Mouse (Mus musculus): ENCODE results near the gene Slc12a9. TPM values are rescaled to one million over a fixed set of nuclear protein-coding genes. Genes with fewer than 3 reads are reported as not detected.

The Slc12a9 gene
- polyA plus RNA-seq, 1 experiment from 2014 or later: 23.6 TPM

DNA sequence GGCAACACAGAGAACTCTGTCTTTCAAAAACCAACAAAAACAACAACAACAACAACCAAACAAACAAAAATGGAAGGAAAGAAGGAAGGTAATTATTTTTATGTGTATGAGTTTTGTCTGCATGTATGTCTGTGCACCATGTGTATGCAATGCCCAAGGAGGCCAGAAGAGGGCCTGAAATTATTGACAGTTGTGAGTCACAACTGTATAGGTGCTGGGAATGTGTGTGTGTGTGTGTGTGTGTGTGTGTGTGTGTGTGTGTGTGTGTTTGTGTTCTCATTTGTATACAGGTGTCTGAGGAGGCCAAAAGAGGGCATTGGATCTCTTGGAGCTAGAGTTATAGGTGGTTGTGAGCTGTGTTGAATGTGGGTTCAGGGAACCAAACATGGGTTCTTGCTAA, 10.5 kb upstream of the Slc12a9 start:
- no peaks in the 10 kb centered on the region; the same call in 1 of the 2 replicates for H3K9me3 ChIP-seq (replicated peaks)
- H3K36me3 ChIP-seq: no peaks in the 10 kb centered on the region
- H3K27me3 ChIP-seq: peaks cover 3% of the 10 kb centered on the region; the same call in 1 of the 2 replicates
- H3K4me2 ChIP-seq (replicated peaks): no peak overlapping the region
- no peak for ATAC-seq (ENCODE audit: low FRiP score)
- no peak overlapping the region for H3K27ac ChIP-seq
- no peak overlapping the region for H3K4me3 ChIP-seq
- peaks cover 29% of the 10 kb centered on the region for H3K4me1 ChIP-seq
- no peak overlapping the region for H3K9ac ChIP-seq

DNA sequence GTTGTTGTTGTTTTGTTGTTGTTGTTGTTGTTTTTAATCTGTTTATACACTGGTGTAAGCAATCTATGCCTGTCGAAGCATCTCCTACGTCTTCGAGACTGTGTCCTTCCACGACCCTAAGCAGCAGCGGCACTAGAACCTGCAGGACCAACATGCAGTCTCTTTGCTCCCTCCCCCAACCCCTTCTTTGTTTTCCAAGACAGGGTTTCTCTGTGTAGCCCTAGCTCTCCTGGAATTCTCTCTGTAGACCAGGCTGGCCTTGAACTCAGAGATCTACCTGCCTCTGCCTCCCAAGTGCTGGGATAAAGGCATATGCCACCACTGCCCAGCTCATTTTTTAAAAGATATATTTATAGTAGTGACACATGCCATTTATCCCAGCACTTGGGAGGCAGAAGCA, 10.0 kb upstream of the Slc12a9 start:
- WGBS: 95% methylated on average over 5 of the region's 5 CpGs
- no peak overlapping the region for H3K27ac ChIP-seq
- H3K4me2 ChIP-seq (replicated peaks): no peak overlapping the region
- no peak overlapping the region for H3K4me3 ChIP-seq
- H3K9me3 ChIP-seq (replicated peaks): no peaks in the 10 kb centered on the region; the same call in 1 of the 2 replicates
- no peaks in the 10 kb centered on the region for H3K27me3 ChIP-seq
- ATAC-seq (ENCODE audit: low FRiP score): no peak
- H3K9ac ChIP-seq: no peak overlapping the region
- H3K4me1 ChIP-seq: peaks cover 26% of the 10 kb centered on the region
- no peaks in the 10 kb centered on the region for H3K36me3 ChIP-seq

DNA sequence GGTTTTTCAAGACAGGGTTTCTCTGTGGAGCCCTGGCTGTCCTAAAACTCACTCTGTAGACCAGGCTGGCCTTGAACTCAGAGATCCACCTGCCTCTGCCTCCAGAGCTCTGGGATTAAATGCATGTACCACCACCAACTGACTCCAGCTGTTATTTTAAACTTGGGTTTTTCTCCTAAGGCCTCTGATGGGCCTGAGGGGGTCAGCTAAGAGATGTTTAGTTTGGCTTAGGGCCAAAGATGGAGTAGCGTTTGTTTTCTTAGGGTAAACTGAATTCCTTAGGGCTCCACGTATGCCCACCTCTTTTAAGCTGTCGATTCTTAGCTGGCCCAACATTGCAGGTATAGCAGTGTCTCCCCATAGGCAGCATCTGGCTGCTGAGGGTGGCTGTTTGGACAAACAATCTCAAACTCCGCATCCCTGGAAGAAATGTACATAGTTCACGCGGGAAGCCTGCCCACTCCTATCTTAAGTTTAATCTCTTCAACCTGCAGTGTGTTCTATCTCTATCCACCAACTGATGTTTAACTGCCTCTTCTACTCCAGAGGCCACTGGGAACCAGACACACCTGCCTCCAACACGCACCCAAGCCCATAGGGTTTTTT, 9.1 kb upstream of the Slc12a9 start:
- 79% methylated on average over 7 of the region's 7 CpGs for WGBS
- Histone ChIP-seq H3K9ac (no peak overlapping the region), H3K4me2 (replicated peaks) (no peak overlapping the region), H3K4me3 (no peak overlapping the region), H3K27ac (no peak overlapping the region), H3K27me3 (no peaks in the 10 kb centered on the region), H3K4me1 (peaks cover 18% of the 10 kb centered on the region), H3K9me3 (replicated peaks) (no peaks in the 10 kb centered on the region; the same call in 1 of the 2 replicates), H3K36me3 (no peaks in the 10 kb centered on the region)
- ATAC-seq (ENCODE audit: low FRiP score): no peak

DNA sequence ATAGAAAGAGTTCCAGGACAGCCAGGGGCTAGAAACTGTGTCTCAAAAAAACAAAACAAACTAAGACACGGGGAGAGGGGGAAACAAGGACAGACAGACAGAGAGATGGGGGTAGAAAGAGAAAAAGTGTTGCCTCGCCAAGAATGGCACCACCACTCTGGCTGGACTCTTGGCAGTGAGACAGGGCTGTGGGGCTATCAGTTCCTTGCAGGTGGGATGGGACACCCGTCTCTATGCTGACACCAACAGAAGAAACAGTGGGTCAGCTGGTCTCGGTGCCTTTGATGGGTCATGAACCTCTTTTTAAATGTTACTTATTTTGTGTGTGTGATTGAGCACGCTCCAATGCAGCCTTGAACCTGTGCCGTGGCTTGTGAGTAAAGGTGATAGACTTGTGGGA, 6.8 kb upstream of the Slc12a9 start:
- peaks cover 14% of the 10 kb centered on the region for H3K4me1 ChIP-seq
- peak overlapping the region; percentile 80; the same call in 1 of the 2 replicates for H3K27ac ChIP-seq
- 80% methylated on average over 6 of the region's 6 CpGs for WGBS
- no peaks in the 10 kb centered on the region for H3K27me3 ChIP-seq
- H3K4me2 ChIP-seq (replicated peaks): peak overlapping the region; percentile 83; the same call in 1 of the 2 replicates
- H3K9me3 ChIP-seq (replicated peaks): no peaks in the 10 kb centered on the region; the same call in 1 of the 2 replicates
- H3K9ac ChIP-seq: 0 out of 2 replicates have a peak overlapping the region, but pooled peaks have one; percentile 68
- H3K36me3 ChIP-seq: no peaks in the 10 kb centered on the region
- ATAC-seq (ENCODE audit: low FRiP score): no peak
- H3K4me3 ChIP-seq: no peak overlapping the region; the same call in 1 of the 2 replicates

DNA sequence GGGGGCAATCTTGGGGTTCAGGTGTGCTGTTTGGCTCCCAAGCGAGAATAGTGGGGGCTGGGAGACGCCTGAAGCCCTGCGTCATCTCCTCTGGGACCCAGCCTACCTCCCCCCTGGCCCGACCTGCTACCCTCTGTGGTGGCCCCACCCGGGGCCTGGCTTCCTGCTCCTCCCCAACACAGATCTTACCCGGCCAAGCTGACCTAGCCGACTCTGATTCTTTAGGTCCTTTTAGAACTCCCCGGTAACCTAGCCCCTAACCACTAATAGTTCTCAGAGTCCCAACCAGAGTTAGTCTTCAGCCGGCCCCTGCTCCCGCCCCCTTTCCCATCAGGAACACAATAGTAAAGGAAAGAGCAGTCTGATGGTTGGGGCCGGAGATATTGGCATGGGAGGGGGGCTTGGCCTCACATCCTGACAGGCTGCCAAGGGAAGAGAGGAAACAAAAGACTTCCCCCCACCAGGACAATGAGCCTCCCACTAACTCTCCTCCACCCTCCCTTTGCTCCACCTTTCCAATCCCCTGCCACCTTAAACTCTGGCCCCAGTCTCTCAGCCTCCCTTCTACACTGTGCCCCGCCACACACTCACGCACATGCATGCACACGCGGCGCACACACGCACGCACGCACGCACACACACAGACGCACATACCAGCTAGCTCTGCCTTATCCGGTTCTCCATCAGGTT, 6.0 kb upstream of the Slc12a9 start:
- Histone ChIP-seq H3K27me3 (no peaks in the 10 kb centered on the region), H3K4me1 (peaks cover 14% of the 10 kb centered on the region), H3K27ac (peak overlapping the region; percentile 80), H3K9me3 (replicated peaks) (no peaks in the 10 kb centered on the region; the same call in 1 of the 2 replicates), H3K4me2 (replicated peaks) (peak overlapping the region; percentile 83), H3K36me3 (no peaks in the 10 kb centered on the region), H3K9ac (peak overlapping the region; percentile 68), H3K4me3 (peak overlapping the region; percentile 37)
- WGBS: 9% methylated on average over 21 of the region's 22 CpGs
- peak; percentile 55 for ATAC-seq (ENCODE audit: low FRiP score)

DNA sequence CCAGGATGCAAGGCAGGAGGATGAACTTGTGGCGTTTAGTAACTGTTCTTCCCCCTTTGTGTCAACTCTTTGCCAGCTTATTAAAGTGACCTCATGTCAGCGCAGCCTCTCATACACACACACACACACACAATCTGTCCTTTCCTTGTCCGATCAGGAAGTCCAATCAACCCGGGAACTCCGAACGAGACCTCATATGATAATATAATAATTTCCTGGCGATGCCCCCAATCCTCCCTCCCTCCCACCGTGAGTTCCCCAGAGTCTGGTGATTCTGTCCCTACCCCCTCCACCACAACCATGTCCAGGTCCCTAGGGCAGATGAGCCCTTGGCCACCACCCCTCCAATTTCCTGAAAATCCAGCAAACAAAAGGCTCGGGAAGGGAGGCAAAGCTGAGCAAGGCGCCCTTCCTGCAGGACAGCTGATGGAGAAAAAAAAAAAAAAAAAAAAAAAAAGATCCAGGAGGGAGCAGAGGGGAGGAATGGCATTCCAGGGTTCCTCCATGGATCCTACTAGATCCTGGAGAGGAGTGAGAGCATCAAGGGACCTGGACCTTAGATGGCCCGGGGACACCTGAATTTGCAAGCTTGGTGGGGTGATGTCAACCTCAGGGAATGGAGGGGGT, 5.4 kb upstream of the Slc12a9 start:
- peak overlapping the region; percentile 80 for H3K27ac ChIP-seq
- H3K4me2 ChIP-seq (replicated peaks): peak overlapping the region; percentile 83
- WGBS: 2% methylated on average over 11 of the region's 11 CpGs
- peak; percentile 30 for ATAC-seq (ENCODE audit: low FRiP score)
- H3K4me3 ChIP-seq: peak overlapping the region; percentile 37
- H3K36me3 ChIP-seq: no peaks in the 10 kb centered on the region
- peak overlapping the region; percentile 68 for H3K9ac ChIP-seq
- H3K4me1 ChIP-seq: peaks cover 14% of the 10 kb centered on the region
- no peaks in the 10 kb centered on the region; the same call in 1 of the 2 replicates for H3K9me3 ChIP-seq (replicated peaks)
- no peaks in the 10 kb centered on the region for H3K27me3 ChIP-seq

DNA sequence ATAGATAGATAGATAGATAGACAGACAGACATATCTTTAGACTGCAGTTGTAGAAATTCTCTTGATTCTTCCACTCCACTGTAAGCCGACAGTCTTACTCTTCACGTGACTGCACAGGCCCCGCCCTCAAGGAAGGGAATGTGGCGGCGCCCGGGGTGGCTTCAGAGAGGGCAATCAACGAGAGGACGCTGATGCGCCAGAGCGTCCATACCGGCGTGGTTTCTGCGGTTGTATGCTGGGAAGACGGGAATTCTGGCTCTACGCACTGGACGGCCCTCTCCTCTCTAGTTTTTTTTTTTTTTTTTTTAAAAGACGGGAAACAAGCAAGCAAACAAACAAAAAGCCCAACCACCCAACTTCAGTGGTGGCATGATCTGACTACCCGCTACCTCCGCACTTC, 4.9 kb upstream of the Slc12a9 start:
- 0% methylated on average over 19 of the region's 19 CpGs for WGBS
- Histone ChIP-seq H3K9me3 (replicated peaks) (no peaks in the 10 kb centered on the region), H3K27ac (peak overlapping the region; percentile 80), H3K27me3 (no peaks in the 10 kb centered on the region), H3K36me3 (no peaks in the 10 kb centered on the region), H3K4me1 (peaks cover 14% of the 10 kb centered on the region), H3K4me2 (replicated peaks) (peak overlapping the region; percentile 83), H3K4me3 (peak overlapping the region; percentile 37), H3K9ac (peak overlapping the region; percentile 68)
- ATAC-seq (ENCODE audit: low FRiP score): peak; percentile 83

DNA sequence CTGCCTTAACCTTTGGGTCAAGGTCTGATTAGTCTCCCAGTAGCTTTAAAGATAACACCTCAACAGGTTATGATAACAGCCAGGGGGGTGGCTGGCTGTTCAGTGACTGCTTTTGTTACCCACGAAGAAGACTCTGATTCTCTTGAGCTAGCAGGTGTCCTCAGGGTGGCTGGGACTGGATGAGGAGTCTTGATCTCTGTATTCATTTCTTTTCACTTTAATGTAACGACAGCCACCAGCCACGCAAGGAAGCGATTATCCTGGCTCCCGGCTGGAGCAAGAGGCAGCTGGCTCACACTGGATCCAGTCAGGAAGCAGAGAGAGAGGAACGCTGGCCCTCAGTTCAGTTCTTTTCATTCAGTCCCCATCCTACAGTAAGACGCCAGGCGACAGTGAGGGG, 3.8 kb upstream of the Slc12a9 start:
- no peak for ATAC-seq (ENCODE audit: low FRiP score)
- Histone ChIP-seq H3K27ac (no peak overlapping the region), H3K9me3 (replicated peaks) (no peaks in the 10 kb centered on the region), H3K4me3 (no peak overlapping the region), H3K4me2 (replicated peaks) (peak overlapping the region; percentile 83; the same call in 1 of the 2 replicates), H3K36me3 (no peaks in the 10 kb centered on the region), H3K9ac (no peak overlapping the region), H3K27me3 (no peaks in the 10 kb centered on the region), H3K4me1 (peaks cover 24% of the 10 kb centered on the region)
- 48% methylated on average over 8 of the region's 8 CpGs for WGBS

DNA sequence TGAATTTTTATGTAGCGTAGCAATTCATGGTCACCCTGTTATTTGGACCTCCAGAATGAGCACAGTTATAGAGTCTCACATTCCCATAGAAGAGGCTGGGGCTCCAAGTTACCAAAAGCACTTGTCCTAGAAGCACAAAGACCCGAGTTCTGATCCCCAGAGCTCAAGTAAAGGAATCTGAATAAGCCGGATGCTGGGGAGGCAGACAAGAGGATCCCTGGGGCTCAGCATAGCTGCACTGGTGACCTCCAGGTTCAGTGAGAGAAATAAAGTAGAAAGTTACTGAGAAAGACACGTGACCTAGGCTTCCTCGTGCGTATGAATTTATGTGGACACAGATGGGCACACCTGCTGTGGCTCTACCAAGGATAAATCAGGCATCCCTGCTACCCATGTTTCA, 1.7 kb upstream of the Slc12a9 start:
- no peaks in the 10 kb centered on the region for H3K36me3 ChIP-seq
- no peak overlapping the region for H3K9ac ChIP-seq
- no peaks in the 10 kb centered on the region for H3K27me3 ChIP-seq
- H3K4me2 ChIP-seq (replicated peaks): no peak overlapping the region
- no peak overlapping the region for H3K4me3 ChIP-seq
- H3K4me1 ChIP-seq: peaks cover 27% of the 10 kb centered on the region
- no peak overlapping the region for H3K27ac ChIP-seq
- H3K9me3 ChIP-seq (replicated peaks): no peaks in the 10 kb centered on the region
- WGBS: 65% methylated on average over 6 of the region's 6 CpGs
- no peak for ATAC-seq (ENCODE audit: low FRiP score)

DNA sequence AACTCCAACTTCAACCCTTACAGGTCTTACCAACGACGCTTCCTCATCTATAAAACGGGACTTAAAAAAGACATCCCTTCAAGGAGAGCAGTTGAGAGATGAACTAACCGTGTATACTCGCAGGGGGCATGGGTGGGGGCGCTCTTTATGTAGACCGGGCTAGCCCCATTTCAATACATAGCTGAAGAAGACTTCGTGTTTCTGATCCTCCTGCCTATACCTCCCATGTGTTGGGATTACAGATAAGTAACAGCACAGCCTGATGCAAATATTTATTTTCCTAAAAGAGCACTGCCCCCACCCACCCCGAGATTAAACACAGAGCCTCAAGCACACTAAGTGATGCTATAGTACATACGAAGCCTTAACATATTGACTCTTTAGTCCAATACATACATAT, 920 bp upstream of the Slc12a9 start:
- H3K36me3 ChIP-seq: no peaks in the 10 kb centered on the region
- no peaks in the 10 kb centered on the region for H3K9me3 ChIP-seq (replicated peaks)
- H3K4me2 ChIP-seq (replicated peaks): no peak overlapping the region
- H3K27ac ChIP-seq: no peak overlapping the region
- H3K4me1 ChIP-seq: peaks cover 20% of the 10 kb centered on the region
- no peak overlapping the region for H3K4me3 ChIP-seq
- 57% methylated on average over 10 of the region's 10 CpGs for WGBS
- ATAC-seq (ENCODE audit: low FRiP score): no peak
- H3K9ac ChIP-seq: no peak overlapping the region
- H3K27me3 ChIP-seq: no peaks in the 10 kb centered on the region

DNA sequence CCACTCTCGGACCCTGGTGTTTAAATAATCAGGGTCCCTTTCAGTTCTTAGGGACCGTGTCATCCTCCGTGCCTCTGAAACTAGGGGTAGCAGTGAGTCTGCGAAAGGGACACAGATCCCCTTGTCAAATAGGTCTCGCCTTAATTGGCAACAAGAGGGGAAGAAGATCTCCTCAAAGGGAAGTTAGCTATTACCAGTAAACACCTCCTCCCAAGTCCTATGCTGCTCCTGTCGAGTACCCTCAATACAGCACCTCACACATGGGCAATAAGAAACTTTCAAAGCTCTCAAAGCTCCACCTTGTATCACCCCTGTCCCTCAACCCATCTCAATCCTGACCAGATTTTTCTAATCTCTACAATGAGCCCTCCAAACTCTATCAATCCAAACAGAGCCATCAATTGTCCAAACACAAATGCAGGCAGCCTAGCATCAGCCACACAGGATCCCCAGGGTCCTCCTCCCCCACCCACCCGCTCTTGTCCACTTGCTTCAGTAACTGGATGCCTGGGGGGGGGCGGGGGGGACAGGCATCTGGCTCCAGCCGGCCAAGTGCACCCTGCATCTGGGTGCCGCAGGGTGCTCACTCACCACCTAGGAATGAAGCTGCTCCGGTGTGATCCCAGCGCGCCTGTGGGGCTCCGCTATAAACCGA, 413 bp downstream of the Slc12a9 start:
- Histone ChIP-seq H3K9me3 (replicated peaks) (no peaks in the 10 kb centered on the region), H3K4me3 (peak overlapping the region; percentile 65), H3K4me2 (replicated peaks) (peak overlapping the region; percentile 70), H3K27me3 (no peaks in the 10 kb centered on the region), H3K27ac (peak overlapping the region; percentile 70), H3K4me1 (peaks cover 13% of the 10 kb centered on the region), H3K9ac (peak overlapping the region; percentile 88), H3K36me3 (0 out of 2 replicates have a peak, but pooled peaks cover 3% of the 10 kb centered on the region)
- ATAC-seq (ENCODE audit: low FRiP score): peak; percentile 79; the same call in 1 of the 2 replicates
- WGBS: 18% methylated on average over 15 of the region's 15 CpGs

DNA sequence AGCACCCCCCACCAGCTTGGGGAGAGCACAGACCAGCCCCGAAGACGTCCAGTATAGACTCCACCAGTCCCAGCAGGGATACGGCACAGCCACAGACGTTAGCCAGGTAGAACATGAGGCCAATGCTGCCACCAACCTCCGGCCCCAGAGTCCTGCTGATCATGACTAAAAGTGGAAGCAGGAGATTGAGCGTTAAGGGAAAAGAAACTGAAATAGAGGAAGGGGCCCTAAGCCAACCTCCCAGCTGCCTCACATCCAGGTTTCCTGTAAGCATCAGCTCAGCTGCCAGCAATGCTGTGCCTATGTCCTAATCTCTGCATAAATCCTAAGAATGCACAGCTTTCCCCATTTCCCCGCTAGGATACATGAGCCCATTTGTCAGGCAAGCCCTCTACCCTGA, 2.5 kb downstream of the Slc12a9 start:
- no peak overlapping the region for H3K9ac ChIP-seq
- WGBS: 84% methylated on average over 7 of the region's 7 CpGs

More for the DNA sequence above, 2.5 kb downstream of the Slc12a9 start:
- Histone ChIP-seq H3K27ac (no peak overlapping the region), H3K27me3 (no peaks in the 10 kb centered on the region), H3K4me2 (replicated peaks) (no peak overlapping the region), H3K4me1 (peaks cover 13% of the 10 kb centered on the region), H3K4me3 (no peak overlapping the region), H3K9me3 (replicated peaks) (no peaks in the 10 kb centered on the region), H3K36me3 (peaks cover 17% of the 10 kb centered on the region)
- no peak for ATAC-seq (ENCODE audit: low FRiP score)
